Mouse (Mus musculus) spleen, adult 2 months (tissue): ENCODE data around the gene Gpa33. TPM values are rescaled to one million over a fixed set of nuclear protein-coding genes. Genes with fewer than 3 reads are reported as not detected.

ENCODE experiments used
- DNase-seq, 2 experiments: peaks; one replicate each; pipeline versions ENCODE4 v3.0.0 to v3.0.0-alpha.2; 2012 to 2021; ENCODE audit warnings: low spot score in 2 of 2, low read depth in 1 of 2
- H3K27ac ChIP-seq: fragments of 200-500 bp; 2 replicates; pipeline ENCODE4 v1.5.1; 2012; ENCODE audit warnings: low read length, inconsistent platforms; ENCODE audit not compliant: insufficient read depth
- H3K27me3 ChIP-seq: fragments of 200-500 bp; 2 replicates; pipeline ENCODE4 v1.6.1; 2012; ENCODE audit warnings: mild to moderate bottlenecking, moderate library complexity, low read length, inconsistent platforms; ENCODE audit not compliant: control insufficient read depth, insufficient read depth
- H3K36me3 ChIP-seq: fragments of 200-500 bp; 2 replicates; pipeline ENCODE4 v1.6.1; 2012; ENCODE audit warnings: mild to moderate bottlenecking, low read length, inconsistent platforms; ENCODE audit not compliant: control insufficient read depth, insufficient read depth
- H3K4me1 ChIP-seq: fragments of 200-500 bp; 2 replicates; pipeline ENCODE4 v1.6.1; 2011; ENCODE audit warnings: inconsistent platforms; ENCODE audit not compliant: control insufficient read depth, insufficient read depth, insufficient read length
- H3K4me3 ChIP-seq: fragments of 200-500 bp; 2 replicates; pipeline ENCODE4 v1.5.1; 2011; ENCODE audit warnings: mild to moderate bottlenecking, inconsistent platforms; ENCODE audit not compliant: insufficient read depth, insufficient read length; ENCODE audit errors: extremely low read depth
- CTCF ChIP-seq: fragments of 200-500 bp; IDR thresholded peaks from 2 replicates; pipeline ENCODE4 v1.5.1; 2011; ENCODE audit warnings: mild to moderate bottlenecking, inconsistent platforms; ENCODE audit not compliant: insufficient read depth, insufficient read length, insufficient replicate concordance; ENCODE audit errors: extremely low read depth
- POLR2A ChIP-seq: fragments of 200-500 bp; IDR thresholded peaks from 2 replicates; pipeline ENCODE4 v1.6.1; 2011; ENCODE audit warnings: low read depth, low read length, inconsistent platforms
- WGBS: fragments of 180-500 bp; shearing (Covaris S2); methylation state at CpG from one replicate; pipeline ENCODE4 v1.1.7; 2018; 5-methylcytosine and 5-hydroxymethylcytosine counted together
- polyA plus RNA-seq: library from polyadenylated mRNA; depleted of rRNA; stranded (reverse); fragments of >200 nt; gene quantifications from 2 replicates; pipeline ENCODE4 v1.2.3, GENCODE M21; 2012

The Gpa33 gene
- polyA plus RNA-seq, 1 experiment, result not detected

GRCm38 (mm10) chr1:166102920-166103608 lies 27.0 kb upstream of the Gpa33 start:
- H3K4me3 ChIP-seq, result no peak overlapping the region
- TF ChIP-seq CTCF (peak; percentile 36; the same call in 1 of the 2 replicates), POLR2A (no peak)
- H3K27ac ChIP-seq, result no peak overlapping the region
- no peaks in the 10 kb centered on the region for H3K4me1 ChIP-seq
- DNase-seq, result peak; percentile 2 to 22
- H3K36me3 ChIP-seq, result no peaks in the 10 kb centered on the region
- 73% methylated on average over 11 of the region's 11 CpGs for WGBS
- no peaks in the 10 kb centered on the region for H3K27me3 ChIP-seq

DNA sequence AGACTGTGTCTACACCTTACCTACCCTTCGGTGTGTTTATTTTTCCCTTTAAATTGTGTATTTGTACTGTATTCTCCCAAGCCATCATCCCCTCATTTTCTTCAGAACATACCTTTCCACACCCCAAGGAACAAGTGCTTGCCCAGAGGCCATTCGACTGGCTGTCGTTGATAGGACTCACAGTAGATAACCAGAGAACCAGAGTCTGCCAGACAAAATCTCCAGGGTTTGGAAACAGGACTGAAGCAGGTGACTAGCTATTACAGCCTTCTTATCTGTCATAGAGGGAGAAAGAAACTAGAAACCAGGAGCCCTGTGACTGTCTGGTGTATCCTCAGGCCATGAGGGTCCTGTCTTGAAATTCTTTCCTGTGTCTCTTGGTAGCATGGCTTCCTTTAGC lies 25.2 kb upstream of the Gpa33 start:
- TF ChIP-seq CTCF, result no peak
- TF ChIP-seq POLR2A, result no peak
- 93% methylated on average over 3 of the region's 3 CpGs for WGBS
- DNase-seq, result no peak
- Histone ChIP-seq H3K4me3 (no peak overlapping the region), H3K4me1 (no peaks in the 10 kb centered on the region), H3K27ac (no peak overlapping the region), H3K36me3 (no peaks in the 10 kb centered on the region), H3K27me3 (no peaks in the 10 kb centered on the region)

DNA sequence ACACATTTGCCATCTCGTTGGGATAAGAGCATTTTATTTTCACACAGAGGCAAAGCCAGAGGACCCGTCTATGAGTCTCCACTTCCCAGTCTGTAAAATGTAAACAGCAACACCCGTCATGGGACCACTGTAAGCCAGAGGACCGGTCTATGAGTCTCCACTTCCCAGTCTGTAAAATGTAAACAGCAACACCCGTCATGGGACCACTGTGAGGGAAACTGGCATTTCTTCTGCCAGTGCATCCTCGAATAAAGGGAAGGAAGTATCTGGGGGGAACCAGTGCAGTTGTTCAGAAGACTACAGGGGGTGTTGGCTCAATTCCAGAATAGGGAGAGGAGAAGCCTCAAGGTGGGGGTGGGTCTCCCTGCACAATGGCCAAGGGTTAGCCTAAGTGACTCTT lies 24.6 kb upstream of the Gpa33 start:
- no peak for TF ChIP-seq CTCF
- TF ChIP-seq POLR2A, result no peak
- Histone ChIP-seq H3K27ac (no peak overlapping the region), H3K4me1 (no peaks in the 10 kb centered on the region), H3K4me3 (no peak overlapping the region), H3K27me3 (no peaks in the 10 kb centered on the region), H3K36me3 (no peaks in the 10 kb centered on the region)
- DNase-seq, result no peak
- WGBS, result 25% methylated on average over 6 of the region's 6 CpGs

GRCm38 (mm10) chr1:166114986-166115385 lies 15.1 kb upstream of the Gpa33 start:
- H3K36me3 ChIP-seq, result no peaks in the 10 kb centered on the region
- 89% methylated on average over 3 of the region's 3 CpGs for WGBS
- TF ChIP-seq CTCF (no peak), POLR2A (no peak)
- no peak overlapping the region for H3K4me3 ChIP-seq
- no peaks in the 10 kb centered on the region for H3K27me3 ChIP-seq
- no peak for DNase-seq
- H3K4me1 ChIP-seq, result no peaks in the 10 kb centered on the region
- no peak overlapping the region for H3K27ac ChIP-seq

GRCm38 (mm10) chr1:166115719-166116118 lies 14.3 kb upstream of the Gpa33 start:
- no peak for TF ChIP-seq POLR2A
- no peak for TF ChIP-seq CTCF
- no peaks in the 10 kb centered on the region for H3K4me1 ChIP-seq
- no peak for DNase-seq
- H3K4me3 ChIP-seq, result no peak overlapping the region
- H3K27me3 ChIP-seq, result no peaks in the 10 kb centered on the region
- no peak overlapping the region for H3K27ac ChIP-seq
- 40% methylated on average over 4 of the region's 4 CpGs for WGBS
- H3K36me3 ChIP-seq, result no peaks in the 10 kb centered on the region

DNA sequence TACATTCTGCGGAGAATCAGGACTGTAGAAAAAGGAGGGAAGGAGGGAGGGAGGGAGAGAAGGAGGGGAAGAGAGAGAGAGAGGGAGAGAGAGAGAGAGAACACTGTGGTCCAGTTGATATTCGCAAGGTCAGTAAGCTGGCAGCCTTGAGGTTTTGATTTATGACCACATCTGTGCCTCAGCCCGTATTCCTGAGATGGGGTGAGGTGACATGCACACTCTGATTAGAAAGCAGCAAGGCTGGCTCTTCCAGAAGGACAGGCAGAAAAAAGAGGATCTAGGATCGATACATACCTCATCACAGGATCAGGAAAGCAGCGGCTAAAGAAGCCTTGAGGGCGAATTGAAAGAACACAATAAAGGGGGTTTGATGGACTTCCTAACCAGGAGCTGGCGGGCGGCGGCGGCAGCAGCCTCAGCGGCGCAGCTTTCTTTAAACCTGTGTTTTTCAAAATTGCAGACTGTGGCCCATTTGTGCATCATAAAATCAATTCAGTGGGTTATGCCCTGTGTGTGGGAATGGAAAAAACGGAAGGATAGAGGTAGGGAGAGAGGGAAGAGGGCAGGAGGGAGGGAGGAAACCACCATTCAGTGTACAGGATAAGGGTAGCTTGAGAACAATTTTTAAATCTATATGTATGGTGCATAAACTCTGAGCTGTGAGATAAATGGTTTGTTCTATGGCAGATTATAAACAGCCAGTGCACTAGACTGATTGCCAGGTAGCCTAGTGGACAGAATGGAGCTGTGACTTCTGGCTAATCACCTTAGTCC lies 12.0 kb upstream of the Gpa33 start:
- no peak for DNase-seq
- TF ChIP-seq POLR2A (no peak), CTCF (no peak)
- no peaks in the 10 kb centered on the region for H3K4me1 ChIP-seq
- no peaks in the 10 kb centered on the region for H3K27me3 ChIP-seq
- H3K36me3 ChIP-seq, result no peaks in the 10 kb centered on the region
- H3K4me3 ChIP-seq, result no peak overlapping the region
- WGBS, result 89% methylated on average over 13 of the region's 13 CpGs
- no peak overlapping the region for H3K27ac ChIP-seq

DNA sequence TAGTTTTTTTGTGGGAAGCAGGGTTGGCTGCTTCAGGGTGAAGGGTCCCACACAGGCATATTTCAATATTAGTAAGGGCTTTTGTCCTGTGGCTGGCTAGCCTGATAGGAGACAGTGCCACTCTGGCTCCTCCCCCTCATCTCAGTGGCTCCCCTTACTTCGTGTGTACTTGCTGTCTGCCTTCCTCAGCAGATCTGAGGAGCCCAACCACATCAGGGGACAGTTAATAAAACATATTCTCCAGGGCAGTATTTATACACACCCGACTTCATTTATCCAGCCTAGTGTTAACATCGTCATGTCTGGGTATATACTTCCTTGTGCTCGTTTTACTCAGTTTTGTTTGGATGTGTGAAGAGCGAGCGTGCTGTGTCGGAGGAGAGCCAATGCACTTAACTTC lies 7.9 kb upstream of the Gpa33 start:
- TF ChIP-seq CTCF (no peak), POLR2A (no peak)
- Histone ChIP-seq H3K27ac (no peak overlapping the region), H3K4me1 (no peaks in the 10 kb centered on the region), H3K27me3 (no peaks in the 10 kb centered on the region), H3K36me3 (no peaks in the 10 kb centered on the region), H3K4me3 (no peak overlapping the region)
- WGBS, result 85% methylated on average over 7 of the region's 7 CpGs
- DNase-seq, result no peak
